Mouse (Mus musculus) cerebellum, postnatal 14 days (tissue): ENCODE measurements around the gene Coq4.

Experiments
- DNase-seq, 2 experiments: peaks; one replicate each; pipeline ENCODE4 v3.0.0; 2021; ENCODE audit warnings: mixed read lengths in 2 of 2

Coq4 gene

GRCm38 (mm10) chr2:29802075-29802826 lies 15.0 kb downstream of the Coq4 start, which contains the start of gene Slc27a4:
Gene Slc27a4, plus strand, starts transcription at chr2:29802634.
- DNase-seq: peak; percentile 98 to 99

GRCm38 (mm10) chr2:29802827-29803201 lies 15.5 kb downstream of the Coq4 start:
- DNase-seq: no peak

GRCm38 (mm10) chr2:29803400-29803831 lies 16.1 kb downstream of the Coq4 start:
- peak; percentile 60 to 72 for DNase-seq

- no peak for DNase-seq
Measured at GRCm38 (mm10) chr2:29815678-29816371, 28.5 kb downstream of the Coq4 start.

GRCm38 (mm10) chr2:29817426-29818232 lies 30.3 kb downstream of the Coq4 start:
- peak; percentile 95 for DNase-seq

GRCm38 (mm10) chr2:29819363-29819762 lies 32.1 kb downstream of the Coq4 start:
- DNase-seq: no peak

GRCm38 (mm10) chr2:29820025-29820817 lies 32.9 kb downstream of the Coq4 start, which contains the start of gene Urm1:
Gene Urm1, plus strand, starts transcription at chr2:29820075.
- DNase-seq: peak; percentile 77 to 80

- DNase-seq: no peak
Measured at GRCm38 (mm10) chr2:29826318-29826925, 39.1 kb downstream of the Coq4 start.

- peak; percentile 93 to 95 for DNase-seq
Measured at GRCm38 (mm10) chr2:29826926-29827708, 39.8 kb downstream of the Coq4 start.

- DNase-seq: no peak
Measured at GRCm38 (mm10) chr2:29827709-29828024, 40.4 kb downstream of the Coq4 start.

GRCm38 (mm10) chr2:29831106-29831505 lies 43.8 kb downstream of the Coq4 start:
- no peak for DNase-seq

- DNase-seq: no peak
Measured at GRCm38 (mm10) chr2:29833796-29834195, 46.5 kb downstream of the Coq4 start.

GRCm38 (mm10) chr2:29835391-29835899 lies 48.2 kb downstream of the Coq4 start:
- DNase-seq: no peak

- DNase-seq: no peak
Measured at GRCm38 (mm10) chr2:29839460-29839859, 52.2 kb downstream of the Coq4 start.

GRCm38 (mm10) chr2:29843231-29844105 lies 56.2 kb downstream of the Coq4 start:
- no peak for DNase-seq

GRCm38 (mm10) chr2:29844115-29844514 lies 56.8 kb downstream of the Coq4 start:
- DNase-seq: no peak

- DNase-seq: no peak
Measured at GRCm38 (mm10) chr2:29844661-29845060, 57.4 kb downstream of the Coq4 start.

- DNase-seq: peak in 1 of 2 experiments; percentile 26
Measured at GRCm38 (mm10) chr2:29845636-29846035, 58.3 kb downstream of the Coq4 start.

GRCm38 (mm10) chr2:29846061-29846853 lies 59.0 kb downstream of the Coq4 start:
- peak in 1 of 2 experiments; percentile 24 for DNase-seq
